Mouse (Mus musculus) liver, embryonic 12.5 days (tissue): ENCODE data around the gene Naa20. TPM values are rescaled to one million over a fixed set of nuclear protein-coding genes. Genes with fewer than 3 reads are reported as not detected.

Source experiments
- ATAC-seq: fragments of 200-750 bp; cut with Nextera tagmentation; 2 replicates; pipeline ENCODE4 v1.8.0; 2017; ENCODE audit warnings: moderate number of reproducible peaks, mild to moderate bottlenecking, moderate library complexity
- H3K27ac ChIP-seq: fragments of 300-500 bp; sonication (generic); 2 replicates; pipeline ENCODE4 v1.5.1; 2016; ENCODE audit warnings: mild to moderate bottlenecking
- H3K27me3 ChIP-seq: fragments of 300-500 bp; sonication (generic); replicated peaks from 2 replicates; pipeline ENCODE4 v1.6.1; 2016; ENCODE audit warnings: mild to moderate bottlenecking, moderate library complexity
- H3K36me3 ChIP-seq: fragments of 300-500 bp; sonication (generic); 2 replicates; pipeline ENCODE4 v1.6.1; 2016; ENCODE audit warnings: mild to moderate bottlenecking, moderate library complexity
- H3K4me1 ChIP-seq: fragments of 300-500 bp; sonication (generic); 2 replicates; pipeline ENCODE4 v1.6.1; 2016
- H3K4me2 ChIP-seq: fragments of 300-500 bp; sonication (generic); 2 replicates; pipeline ENCODE4 v1.6.1; 2016; ENCODE audit warnings: mild to moderate bottlenecking, moderate library complexity
- H3K4me3 ChIP-seq: fragments of 300-500 bp; sonication (generic); 2 replicates; pipeline ENCODE4 v1.5.1; 2016; ENCODE audit warnings: mild to moderate bottlenecking, moderate library complexity
- H3K9ac ChIP-seq: fragments of 300-500 bp; sonication (generic); 2 replicates; pipeline ENCODE4 v1.6.1; 2016; ENCODE audit warnings: mild to moderate bottlenecking, moderate library complexity
- H3K9me3 ChIP-seq: fragments of 300-500 bp; sonication (generic); replicated peaks from 2 replicates; pipeline ENCODE4 v1.6.1; 2016; ENCODE audit warnings: mild to moderate bottlenecking, moderate library complexity
- WGBS: fragments of 180-500 bp; shearing (Covaris S2); methylation state at CpG from one replicate; pipeline ENCODE4 v1.1.7; 2016; ENCODE audit not compliant: insufficient replicate concordance; 5-methylcytosine and 5-hydroxymethylcytosine counted together
- polyA plus RNA-seq: library from polyadenylated mRNA; unstranded; fragments of >200 nt; fragmentation: Nextera tagmentation; extraction: Ambion mirVana; gene quantifications from 2 replicates; pipeline ENCODE4 v1.2.1, GENCODE M21; 2016

Naa20 gene
- polyA plus RNA-seq, 1 experiment from 2014 or later, result 92.8 TPM

DNA sequence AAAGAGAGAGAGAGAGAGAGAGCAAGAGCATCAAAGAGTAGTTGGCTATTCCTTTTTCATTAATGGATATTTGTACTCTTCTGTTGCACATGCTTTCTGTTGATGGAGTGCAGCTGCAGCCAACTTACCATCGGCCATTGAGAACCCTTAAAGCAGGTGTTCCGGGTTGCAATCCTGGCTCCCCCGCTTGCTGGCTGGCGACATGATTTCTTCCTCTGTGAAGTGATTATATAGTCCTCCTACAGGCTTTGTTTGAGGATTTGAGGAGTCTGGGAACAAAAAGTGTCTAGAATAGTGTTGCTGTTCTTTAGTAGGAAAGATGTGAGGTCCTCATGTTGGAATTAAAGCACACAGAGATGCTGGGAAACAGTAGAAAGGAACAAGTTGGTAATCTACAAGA, 30.6 kb upstream of the Naa20 start:
- H3K9ac ChIP-seq, result no peak overlapping the region
- no peak overlapping the region for H3K27ac ChIP-seq
- no peak for ATAC-seq
- WGBS, result 71% methylated on average over 4 of the region's 4 CpGs
- no peak overlapping the region for H3K4me2 ChIP-seq
- H3K9me3 ChIP-seq, result 0 out of 2 replicates have a peak, but pooled peaks cover 3% of the 10 kb centered on the region
- H3K4me3 ChIP-seq, result no peak overlapping the region
- H3K4me1 ChIP-seq, result no peaks in the 10 kb centered on the region
- no peaks in the 10 kb centered on the region for H3K27me3 ChIP-seq
- H3K36me3 ChIP-seq, result no peaks in the 10 kb centered on the region

DNA sequence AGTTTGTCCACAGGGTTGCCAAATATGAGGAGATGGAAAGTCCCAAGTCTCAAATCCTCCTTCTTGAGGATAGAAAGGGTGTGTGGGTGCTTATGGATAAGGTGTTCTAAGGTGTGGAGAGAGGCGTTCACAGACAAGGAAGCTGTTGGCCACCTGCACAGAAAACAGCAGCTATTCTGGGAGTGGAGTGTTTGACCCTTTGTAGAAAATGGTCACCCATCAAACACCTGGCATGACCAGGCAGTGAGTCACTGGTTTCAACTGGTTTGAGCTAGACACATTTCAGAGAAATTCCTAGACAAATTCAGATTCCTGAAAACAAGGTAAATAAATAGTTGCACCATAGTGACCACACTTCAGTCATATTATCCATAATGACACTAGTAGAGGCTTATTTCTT, 29.8 kb upstream of the Naa20 start:
- H3K9me3 ChIP-seq, result 0 out of 2 replicates have a peak, but pooled peaks cover 3% of the 10 kb centered on the region
- H3K27ac ChIP-seq, result no peak overlapping the region
- no peak overlapping the region for H3K4me2 ChIP-seq
- ATAC-seq, result no peak
- H3K4me1 ChIP-seq, result no peaks in the 10 kb centered on the region
- no peaks in the 10 kb centered on the region for H3K27me3 ChIP-seq
- no peaks in the 10 kb centered on the region for H3K36me3 ChIP-seq
- WGBS, result 63% methylated on average over 1 of the region's 1 CpGs
- no peak overlapping the region for H3K9ac ChIP-seq
- no peak overlapping the region for H3K4me3 ChIP-seq

DNA sequence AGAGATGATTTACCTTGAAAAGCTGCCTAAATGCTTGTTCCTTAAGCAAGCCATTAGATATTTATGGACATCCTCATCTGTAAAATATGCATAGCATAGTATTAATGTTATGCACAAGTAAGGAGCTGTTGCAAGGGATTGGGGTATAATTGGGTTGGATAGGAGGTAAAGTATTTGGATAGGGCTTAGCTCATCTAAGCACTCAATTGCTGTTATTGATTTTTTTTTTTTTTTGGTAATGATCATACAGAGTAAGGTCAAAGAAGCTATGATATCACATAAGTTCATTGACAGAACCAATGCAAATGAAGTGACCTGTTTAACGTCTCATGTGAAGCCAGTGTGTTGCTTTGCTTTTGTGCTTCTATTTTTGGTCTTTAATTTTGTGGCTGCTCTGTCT, 27.9 kb upstream of the Naa20 start:
- no peaks in the 10 kb centered on the region for H3K27me3 ChIP-seq
- no peak overlapping the region for H3K27ac ChIP-seq
- no peaks in the 10 kb centered on the region for H3K9me3 ChIP-seq
- H3K9ac ChIP-seq, result no peak overlapping the region
- H3K36me3 ChIP-seq, result no peaks in the 10 kb centered on the region
- H3K4me3 ChIP-seq, result no peak overlapping the region
- ATAC-seq, result no peak
- H3K4me1 ChIP-seq, result no peaks in the 10 kb centered on the region
- WGBS, result 49% methylated on average over 1 of the region's 1 CpGs
- no peak overlapping the region for H3K4me2 ChIP-seq

DNA sequence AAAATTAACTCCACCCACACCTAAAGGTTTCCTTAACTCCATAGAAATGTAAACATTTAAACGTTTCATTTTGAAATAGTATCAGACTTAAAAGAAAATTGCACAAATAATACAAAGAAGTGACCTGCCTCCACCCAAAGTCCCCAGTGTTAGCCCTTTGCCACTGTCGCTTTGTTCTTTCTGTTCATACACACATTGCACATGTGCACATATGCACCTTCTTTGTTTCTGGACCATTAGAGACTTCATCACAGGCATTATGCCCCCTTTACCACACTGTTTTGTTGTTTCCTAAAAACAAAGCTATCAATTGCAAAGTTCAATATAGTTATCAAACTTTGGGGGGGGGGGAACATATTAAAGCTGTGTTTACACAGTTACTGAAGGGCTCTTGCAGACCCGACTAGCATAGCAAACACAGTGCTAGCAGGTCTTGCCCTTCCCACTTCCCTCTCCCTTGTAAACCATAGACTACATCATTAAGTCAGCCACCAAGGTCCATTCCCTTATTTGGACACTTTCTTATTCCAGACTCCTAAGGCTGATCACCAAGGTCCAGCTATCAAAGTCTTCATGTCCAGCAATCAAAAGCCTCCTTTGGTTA, 26.9 kb upstream of the Naa20 start:
- ATAC-seq, result no peak
- Histone ChIP-seq H3K27ac (no peak overlapping the region), H3K4me2 (no peak overlapping the region), H3K4me1 (no peaks in the 10 kb centered on the region), H3K4me3 (no peak overlapping the region), H3K9me3 (no peaks in the 10 kb centered on the region), H3K36me3 (no peaks in the 10 kb centered on the region), H3K9ac (no peak overlapping the region), H3K27me3 (no peaks in the 10 kb centered on the region)
- 44% methylated on average over 3 of the region's 3 CpGs for WGBS

DNA sequence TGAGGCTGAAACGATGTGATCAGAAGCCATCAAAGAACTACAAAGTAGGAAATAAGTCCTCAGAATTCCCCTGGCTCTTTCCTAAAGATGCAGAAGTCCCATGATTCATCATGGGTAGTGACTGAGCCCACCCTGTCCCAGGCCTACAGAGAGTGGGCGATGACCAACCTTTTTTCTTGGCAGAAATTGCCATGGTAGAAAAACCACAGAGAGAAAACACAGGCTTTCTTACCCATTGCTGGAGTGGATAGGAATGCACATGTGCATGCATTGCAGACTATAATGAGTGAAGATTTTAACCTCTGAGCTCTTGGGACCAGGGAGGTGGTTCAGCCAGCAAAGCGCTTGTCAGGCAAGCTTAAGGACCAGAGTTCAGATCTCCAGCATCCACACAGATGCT, 24.7 kb upstream of the Naa20 start:
- Histone ChIP-seq H3K4me1 (no peaks in the 10 kb centered on the region), H3K9ac (no peak overlapping the region), H3K4me3 (no peak overlapping the region), H3K9me3 (no peaks in the 10 kb centered on the region), H3K27ac (no peak overlapping the region), H3K27me3 (no peaks in the 10 kb centered on the region), H3K36me3 (peaks cover 5% of the 10 kb centered on the region; the same call in 1 of the 2 replicates), H3K4me2 (no peak overlapping the region)
- WGBS, result 80% methylated on average over 3 of the region's 3 CpGs
- ATAC-seq, result no peak

DNA sequence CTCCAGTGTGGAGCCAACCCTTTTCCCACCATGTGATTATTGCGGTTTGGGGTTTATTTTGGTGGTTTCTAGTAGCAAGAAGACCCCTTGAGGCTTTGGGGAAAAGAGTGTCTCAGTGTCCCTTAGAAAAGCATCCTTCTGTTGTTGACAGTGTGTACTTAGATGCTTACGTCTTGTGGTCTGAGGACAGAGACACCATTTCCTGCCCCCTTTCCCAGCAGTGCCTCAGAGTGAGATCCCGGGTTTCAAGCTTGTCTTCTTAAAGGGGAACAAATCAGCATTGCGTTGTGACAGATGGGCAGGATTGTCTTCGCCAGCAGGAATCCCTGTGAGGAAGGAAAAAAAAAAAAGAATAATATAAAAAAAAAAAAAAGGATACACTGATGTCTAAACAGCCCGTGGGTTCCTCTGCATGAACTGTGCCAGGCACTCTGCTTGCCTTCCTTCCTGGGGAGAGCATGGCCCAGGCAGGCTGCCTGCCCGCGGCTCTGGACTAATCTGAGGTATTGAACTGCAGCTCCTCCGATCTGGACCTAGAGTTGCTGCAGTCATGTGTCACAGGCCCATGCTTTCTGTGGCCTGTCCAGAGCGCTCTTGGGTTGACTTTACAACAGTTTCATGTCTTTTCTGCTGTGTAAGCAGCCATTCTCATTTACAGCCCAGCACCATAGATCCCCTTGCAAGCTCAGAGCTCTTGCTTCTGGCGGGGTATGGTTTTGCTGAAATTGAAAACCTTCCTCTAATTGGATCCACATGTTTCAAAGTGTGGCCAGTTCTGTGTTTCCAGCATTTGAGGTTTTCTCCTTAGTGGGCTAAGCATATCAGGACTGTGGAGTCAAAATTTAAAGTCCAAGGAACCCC, 20.8 kb upstream of the Naa20 start:
- Histone ChIP-seq H3K27me3 (no peaks in the 10 kb centered on the region), H3K9me3 (no peaks in the 10 kb centered on the region), H3K27ac (no peak overlapping the region), H3K9ac (no peak overlapping the region), H3K4me2 (no peak overlapping the region), H3K4me3 (no peak overlapping the region), H3K36me3 (peaks cover 5% of the 10 kb centered on the region; the same call in 1 of the 2 replicates), H3K4me1 (peaks cover 15% of the 10 kb centered on the region)
- WGBS, result 38% methylated on average over 11 of the region's 11 CpGs
- ATAC-seq, result no peak

DNA sequence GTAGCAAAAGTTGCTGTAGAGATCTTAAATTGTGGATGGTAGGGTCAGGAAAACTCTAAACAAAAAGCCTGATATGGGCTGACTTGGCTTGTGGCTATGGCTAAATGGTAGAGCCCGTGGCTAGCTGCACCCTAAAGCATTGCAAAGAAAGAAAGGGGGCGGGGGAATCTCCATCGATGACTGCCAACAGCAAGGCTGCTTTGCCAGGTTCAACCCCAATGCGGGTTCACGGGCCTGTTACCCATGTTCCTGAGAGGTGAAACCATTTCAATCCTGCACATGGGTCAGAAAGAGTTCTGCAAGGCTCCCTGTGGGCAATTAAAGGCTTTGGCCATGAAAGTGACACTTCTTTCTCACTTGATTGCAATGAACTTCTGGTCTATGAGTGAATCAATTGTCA, 20.0 kb upstream of the Naa20 start:
- Histone ChIP-seq H3K4me1 (peaks cover 15% of the 10 kb centered on the region), H3K4me3 (no peak overlapping the region), H3K9ac (no peak overlapping the region), H3K27me3 (no peaks in the 10 kb centered on the region), H3K36me3 (peaks cover 5% of the 10 kb centered on the region; the same call in 1 of the 2 replicates), H3K4me2 (no peak overlapping the region), H3K9me3 (no peaks in the 10 kb centered on the region), H3K27ac (no peak overlapping the region)
- 74% methylated on average over 5 of the region's 5 CpGs for WGBS
- ATAC-seq, result no peak

DNA sequence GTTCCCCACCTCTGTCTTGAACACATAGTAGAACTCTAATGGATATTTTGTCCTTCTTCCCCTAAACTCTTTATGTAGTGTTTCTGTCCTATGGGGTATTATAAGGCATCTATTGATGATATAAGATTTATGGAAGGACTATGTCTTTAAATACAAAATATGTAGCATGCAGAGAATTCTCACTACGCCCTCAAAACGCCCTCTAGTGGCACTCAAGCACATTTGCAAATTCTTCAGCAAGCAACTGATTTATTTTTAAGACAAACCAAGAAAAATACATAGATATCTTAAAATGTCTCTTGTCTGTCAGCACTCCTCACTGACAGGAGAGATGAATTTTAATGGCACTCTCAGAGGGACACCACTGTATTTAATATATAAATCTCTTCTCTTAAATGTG, 19.5 kb upstream of the Naa20 start:
- ATAC-seq, result no peak
- H3K27ac ChIP-seq, result no peak overlapping the region
- H3K9me3 ChIP-seq, result no peaks in the 10 kb centered on the region
- H3K36me3 ChIP-seq, result peaks cover 5% of the 10 kb centered on the region; the same call in 1 of the 2 replicates
- H3K4me3 ChIP-seq, result no peak overlapping the region
- H3K9ac ChIP-seq, result no peak overlapping the region
- 13% methylated on average over 2 of the region's 2 CpGs for WGBS
- no peaks in the 10 kb centered on the region for H3K27me3 ChIP-seq
- peaks cover 15% of the 10 kb centered on the region for H3K4me1 ChIP-seq
- no peak overlapping the region for H3K4me2 ChIP-seq

DNA sequence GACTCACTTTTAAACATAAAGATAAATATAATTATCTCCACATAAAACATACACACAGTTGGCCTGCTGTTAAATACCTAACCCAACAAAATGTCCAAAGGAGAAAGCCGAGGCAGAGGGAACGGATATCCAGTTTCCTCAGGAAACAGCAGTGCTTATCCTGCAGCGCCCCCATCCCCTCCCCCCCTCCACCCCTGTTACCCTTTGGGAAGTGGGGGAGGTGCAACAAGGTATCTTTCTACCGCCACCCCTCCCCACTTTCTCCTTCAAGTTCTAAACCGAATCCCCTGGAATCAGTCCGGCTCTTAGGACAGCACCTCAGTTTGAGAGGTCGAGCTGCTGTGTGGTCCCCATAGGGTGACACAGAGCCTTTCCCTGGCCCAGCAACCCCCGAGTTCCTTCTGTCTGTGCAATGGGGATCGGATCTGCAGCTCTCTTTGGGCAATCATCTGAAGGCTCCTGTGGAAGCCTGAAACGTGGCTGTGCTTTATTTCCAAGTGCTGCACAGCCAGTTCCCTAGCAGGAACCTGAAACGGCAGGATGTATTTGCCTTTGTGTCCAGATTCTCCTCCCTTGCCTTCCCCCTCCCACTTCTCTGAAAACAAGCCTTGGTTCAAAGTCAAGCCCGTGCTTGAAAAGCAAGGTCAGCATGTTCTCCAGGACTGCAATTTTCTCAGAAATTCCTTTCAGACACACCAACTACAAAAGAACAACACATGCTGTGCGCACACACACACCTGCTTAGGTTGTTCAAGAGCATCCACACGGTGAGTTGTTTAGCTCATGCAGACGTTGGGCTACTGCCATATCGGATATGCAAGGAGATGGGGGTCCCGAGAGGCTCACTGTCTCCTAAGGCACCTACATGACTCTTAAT, 17.6 kb upstream of the Naa20 start:
- peak overlapping the region; percentile 13 for H3K27ac ChIP-seq
- WGBS, result 27% methylated on average over 17 of the region's 17 CpGs
- H3K36me3 ChIP-seq, result peaks cover 5% of the 10 kb centered on the region; the same call in 1 of the 2 replicates
- H3K4me3 ChIP-seq, result no peak overlapping the region
- no peak overlapping the region for H3K9ac ChIP-seq
- no peaks in the 10 kb centered on the region for H3K9me3 ChIP-seq
- ATAC-seq, result no peak
- no peak overlapping the region for H3K4me2 ChIP-seq
- H3K27me3 ChIP-seq, result no peaks in the 10 kb centered on the region
- peaks cover 15% of the 10 kb centered on the region for H3K4me1 ChIP-seq

DNA sequence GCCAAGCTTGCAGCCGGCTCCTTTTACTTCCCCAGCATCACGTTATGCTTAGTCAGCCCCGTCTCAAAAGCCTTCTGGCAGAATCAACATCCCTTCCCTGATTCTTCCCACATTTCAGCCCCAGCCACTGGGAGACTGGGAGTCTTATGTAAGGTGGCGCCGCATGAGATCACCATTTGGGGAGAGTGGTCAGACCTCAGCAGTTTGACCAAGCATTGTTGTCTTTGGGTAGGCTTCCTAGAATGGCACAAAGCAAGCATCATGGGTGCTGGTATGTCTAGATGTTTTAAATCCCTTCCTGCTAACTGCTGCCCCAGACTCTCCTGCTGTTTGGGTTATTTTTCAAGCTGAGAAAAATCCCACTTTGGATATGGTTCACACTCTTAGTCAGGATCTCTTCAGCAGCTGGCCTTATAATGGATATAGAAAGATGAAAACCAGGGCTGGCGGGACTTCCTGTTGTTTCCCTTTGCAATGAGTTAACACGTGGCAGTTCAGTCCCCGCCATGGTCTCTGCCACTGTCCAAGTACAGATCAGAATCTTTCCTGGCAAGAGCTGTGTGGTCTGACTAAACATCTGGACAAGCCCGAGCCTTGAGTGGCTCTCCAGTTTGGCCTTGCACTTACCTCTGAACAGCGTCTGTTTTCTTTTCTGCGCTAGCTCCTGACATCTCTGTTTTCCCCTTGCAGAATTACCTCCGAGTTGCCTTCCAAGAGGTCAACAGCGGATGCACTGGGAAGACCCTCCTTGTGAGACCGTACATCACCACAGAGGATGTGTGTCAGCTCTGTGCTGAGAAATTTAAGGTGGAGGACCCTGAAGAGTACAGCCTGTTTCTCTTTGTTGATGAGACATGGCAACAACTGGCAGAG, 16.8 kb upstream of the Naa20 start:
- H3K27me3 ChIP-seq, result no peaks in the 10 kb centered on the region
- ATAC-seq, result no peak
- H3K4me3 ChIP-seq, result no peak overlapping the region
- WGBS, result 54% methylated on average over 14 of the region's 14 CpGs
- no peaks in the 10 kb centered on the region for H3K9me3 ChIP-seq
- H3K4me2 ChIP-seq, result no peak overlapping the region
- H3K36me3 ChIP-seq, result peaks cover 4% of the 10 kb centered on the region; the same call in 1 of the 2 replicates
- peaks cover 15% of the 10 kb centered on the region for H3K4me1 ChIP-seq
- H3K9ac ChIP-seq, result no peak overlapping the region
- peak overlapping the region; percentile 13; the same call in 1 of the 2 replicates for H3K27ac ChIP-seq
